Mouse (Mus musculus) stomach, embryonic 14.5 days (tissue): ENCODE data around the gene Acads. TPM values are rescaled to one million over a fixed set of nuclear protein-coding genes. Genes with fewer than 3 reads are reported as not detected.
"Not testable (repeated sequence)": the region's sequence is repeated elsewhere in the genome, so short reads cannot be mapped to it uniquely, and the experiment has no call there.

Experiments used
- ATAC-seq: fragments of 200-750 bp; cut with Nextera tagmentation; 2 replicates; pipeline ENCODE4 v1.8.0; 2017; ENCODE audit warnings: low read depth, moderate TSS enrichment; ENCODE audit not compliant: insufficient number of reproducible peaks, insufficient read depth, low FRiP score
- H3K27ac ChIP-seq: fragments of 300-500 bp; sonication (generic); 2 replicates; pipeline ENCODE4 v1.5.1; 2014; ENCODE audit warnings: mild to moderate bottlenecking, low read length, moderate library complexity, mixed read lengths
- H3K27me3 ChIP-seq: fragments of 300-500 bp; sonication (generic); 2 replicates; pipeline ENCODE4 v1.6.1; 2014; ENCODE audit warnings: low read length, control low read depth, mixed read lengths; ENCODE audit not compliant: control insufficient read depth, insufficient read depth
- H3K36me3 ChIP-seq: fragments of 300-500 bp; sonication (generic); 2 replicates; pipeline ENCODE4 v1.6.1; 2014; ENCODE audit warnings: mild to moderate bottlenecking, control low read depth, low read length, moderate library complexity, mixed read lengths; ENCODE audit not compliant: control insufficient read depth, insufficient read depth
- H3K4me1 ChIP-seq: fragments of 300-500 bp; sonication (generic); 2 replicates; pipeline ENCODE4 v1.6.1; 2014; ENCODE audit warnings: low read length, control low read depth, mixed read lengths; ENCODE audit not compliant: control insufficient read depth, insufficient read depth
- H3K4me2 ChIP-seq: fragments of 300-500 bp; sonication (generic); replicated peaks from 2 replicates; pipeline ENCODE4 v1.6.1; 2014; ENCODE audit warnings: low read depth, low read length, control low read depth
- H3K4me3 ChIP-seq: fragments of 300-500 bp; sonication (generic); 2 replicates; pipeline ENCODE4 v1.5.1; 2014; ENCODE audit warnings: low read depth, low read length, control low read depth
- H3K9ac ChIP-seq: fragments of 300-500 bp; sonication (generic); replicated peaks from 2 replicates; pipeline ENCODE4 v1.6.1; 2014; ENCODE audit warnings: low read depth, mild to moderate bottlenecking, control low read depth, low read length, moderate library complexity, mixed read lengths
- H3K9me3 ChIP-seq: fragments of 300-500 bp; sonication (generic); 2 replicates; pipeline ENCODE4 v1.6.1; 2016; ENCODE audit warnings: low read depth, low read length, control low read depth; ENCODE audit not compliant: control insufficient read depth
- WGBS: fragments of 180-500 bp; shearing (Covaris S2); extraction: QIAGEN DNeasy Blood & Tissue Kit; methylation state at CpG from one replicate; pipeline ENCODE4 v1.1.7; 2014; 5-methylcytosine and 5-hydroxymethylcytosine counted together
- polyA plus RNA-seq: library from polyadenylated mRNA; unstranded; fragments of >200 nt; fragmentation: Nextera tagmentation; extraction: Ambion mirVana; gene quantifications from 2 replicates; pipeline ENCODE4 v1.2.1, GENCODE M21; 2014

Gene Acads
- polyA plus RNA-seq, 1 experiment from 2014 or later = 38.5 TPM

GRCm38 (mm10) chr5:115081636-115082035, 37.5 kb downstream of the Acads start:
- no peak overlapping the region for H3K4me3 ChIP-seq
- no peaks in the 10 kb centered on the region for H3K4me1 ChIP-seq
- H3K27me3 ChIP-seq = no peaks in the 10 kb centered on the region
- H3K4me2 ChIP-seq = no peak overlapping the region
- peaks cover 42% of the 10 kb centered on the region for H3K36me3 ChIP-seq
- WGBS = 83% methylated on average over 5 of the region's 5 CpGs
- H3K9ac ChIP-seq = no peak overlapping the region
- no peak for ATAC-seq
- no peaks in the 10 kb centered on the region for H3K9me3 ChIP-seq
- H3K27ac ChIP-seq = no peak overlapping the region

- Histone ChIP-seq H3K4me2 (no peak overlapping the region), H3K27ac (no peak overlapping the region), H3K27me3 (no peaks in the 10 kb centered on the region), H3K4me3 (no peak overlapping the region), H3K9ac (no peak overlapping the region), H3K36me3 (peaks cover 13% of the 10 kb centered on the region; the same call in 1 of the 2 replicates), H3K4me1 (peaks cover 12% of the 10 kb centered on the region), H3K9me3 (no peaks in the 10 kb centered on the region)
- 52% methylated on average over 5 of the region's 5 CpGs for WGBS
- ATAC-seq = no peak
Measured at GRCm38 (mm10) chr5:115076144-115076901, 42.8 kb downstream of the Acads start.

- H3K9ac ChIP-seq = no peak overlapping the region
- no peak overlapping the region for H3K4me2 ChIP-seq
- H3K27ac ChIP-seq = no peak overlapping the region
- no peaks in the 10 kb centered on the region for H3K27me3 ChIP-seq
- 69% methylated on average over 4 of the region's 4 CpGs for WGBS
- ATAC-seq = no peak
- peaks cover 13% of the 10 kb centered on the region; the same call in 1 of the 2 replicates for H3K36me3 ChIP-seq
- no peak overlapping the region for H3K4me3 ChIP-seq
- peaks cover 16% of the 10 kb centered on the region for H3K4me1 ChIP-seq
- no peaks in the 10 kb centered on the region for H3K9me3 ChIP-seq
Measured at GRCm38 (mm10) chr5:115074749-115075148, 44.4 kb downstream of the Acads start.

GRCm38 (mm10) chr5:115073306-115073705, 45.8 kb downstream of the Acads start:
- not testable (repeated sequence) for H3K4me2 ChIP-seq, H3K4me3 ChIP-seq, H3K9me3 ChIP-seq, H3K27ac ChIP-seq, H3K9ac ChIP-seq, ATAC-seq, H3K27me3 ChIP-seq
- peaks cover 20% of the 10 kb centered on the region for H3K4me1 ChIP-seq
- peaks cover 12% of the 10 kb centered on the region; the same call in 1 of the 2 replicates for H3K36me3 ChIP-seq
- 53% methylated on average over 8 of the region's 8 CpGs for WGBS

GRCm38 (mm10) chr5:115072143-115072542, 47.0 kb downstream of the Acads start:
- Histone ChIP-seq H3K4me2 (no peak overlapping the region), H3K27ac (no peak overlapping the region; the same call in 1 of the 2 replicates)
- ATAC-seq = peak; percentile 66

GRCm38 (mm10) chr5:115071096-115071901, 47.8 kb downstream of the Acads start:
- no peak overlapping the region for H3K27ac ChIP-seq
- H3K9me3 ChIP-seq = no peaks in the 10 kb centered on the region
- no peak; the same call in none of the 2 replicates for ATAC-seq
- no peak overlapping the region for H3K4me2 ChIP-seq
- WGBS = 78% methylated on average over 11 of the region's 11 CpGs
- H3K4me1 ChIP-seq = peaks cover 22% of the 10 kb centered on the region
- peaks cover 10% of the 10 kb centered on the region; the same call in 1 of the 2 replicates for H3K36me3 ChIP-seq
- no peak overlapping the region for H3K9ac ChIP-seq
- no peaks in the 10 kb centered on the region for H3K27me3 ChIP-seq
- no peak overlapping the region for H3K4me3 ChIP-seq

More at GRCm38 (mm10) chr5:115072143-115072542, 47.0 kb downstream of the Acads start:
- H3K4me3 ChIP-seq = no peak overlapping the region
- peaks cover 22% of the 10 kb centered on the region for H3K4me1 ChIP-seq
- no peak overlapping the region for H3K9ac ChIP-seq
- peaks cover 10% of the 10 kb centered on the region; the same call in 1 of the 2 replicates for H3K36me3 ChIP-seq
- WGBS = 66% methylated on average over 7 of the region's 7 CpGs
- H3K9me3 ChIP-seq = no peaks in the 10 kb centered on the region
- no peaks in the 10 kb centered on the region for H3K27me3 ChIP-seq

- no peak overlapping the region for H3K4me3 ChIP-seq
- H3K36me3 ChIP-seq = peaks cover 6% of the 10 kb centered on the region; the same call in 1 of the 2 replicates
- no peaks in the 10 kb centered on the region for H3K27me3 ChIP-seq
- H3K4me2 ChIP-seq = no peak overlapping the region
- H3K4me1 ChIP-seq = peaks cover 22% of the 10 kb centered on the region
- ATAC-seq = no peak
- WGBS = 99% methylated on average over 2 of the region's 2 CpGs
- no peaks in the 10 kb centered on the region for H3K9me3 ChIP-seq
- H3K27ac ChIP-seq = no peak overlapping the region
- no peak overlapping the region for H3K9ac ChIP-seq
Measured at GRCm38 (mm10) chr5:115070457-115070856, 48.7 kb downstream of the Acads start.

GRCm38 (mm10) chr5:115069611-115070010, 49.5 kb downstream of the Acads start:
- H3K9ac ChIP-seq = no peak overlapping the region
- peaks cover 22% of the 10 kb centered on the region for H3K4me1 ChIP-seq
- H3K4me2 ChIP-seq = no peak overlapping the region
- H3K9me3 ChIP-seq = no peaks in the 10 kb centered on the region
- no peak overlapping the region for H3K4me3 ChIP-seq
- ATAC-seq = no peak
- WGBS = 79% methylated on average over 3 of the region's 3 CpGs
- no peaks in the 10 kb centered on the region; the same call in 1 of the 2 replicates for H3K36me3 ChIP-seq
- H3K27ac ChIP-seq = no peak overlapping the region
- no peaks in the 10 kb centered on the region for H3K27me3 ChIP-seq
